Mouse (Mus musculus) heart, embryonic 16.5 days (tissue): Measurements from ENCODE around the gene Asl. TPM values are rescaled to one million over a fixed set of nuclear protein-coding genes. Genes with fewer than 3 reads are reported as not detected.

ENCODE experiments used
- ATAC-seq: fragments of 200-750 bp; cut with Nextera tagmentation; replicated peaks from 2 replicates; pipeline ENCODE4 v1.8.0; 2017; ENCODE audit warnings: moderate number of reproducible peaks; ENCODE audit not compliant: insufficient read depth, low FRiP score; ENCODE audit errors: extremely low read depth
- H3K27ac ChIP-seq: fragments of 300-500 bp; sonication (generic); 2 replicates; pipeline ENCODE4 v1.5.1; 2014; ENCODE audit warnings: mild to moderate bottlenecking, low read length, control low read depth, moderate library complexity
- H3K27me3 ChIP-seq: fragments of 300-500 bp; sonication (generic); 2 replicates; pipeline ENCODE4 v1.6.1; 2014; ENCODE audit warnings: low read length, mixed read lengths; ENCODE audit not compliant: control insufficient read depth, insufficient read depth
- H3K36me3 ChIP-seq: fragments of 300-500 bp; sonication (generic); 2 replicates; pipeline ENCODE4 v1.6.1; 2014; ENCODE audit not compliant: control insufficient read depth, insufficient read depth
- H3K4me1 ChIP-seq: fragments of 300-500 bp; sonication (generic); 2 replicates; pipeline ENCODE4 v1.6.1; 2014; ENCODE audit warnings: low read length, mixed read lengths; ENCODE audit not compliant: control insufficient read depth, insufficient read depth
- H3K4me2 ChIP-seq: fragments of 300-500 bp; sonication (generic); 2 replicates; pipeline ENCODE4 v1.6.1; 2014; ENCODE audit warnings: low read depth, mild to moderate bottlenecking, control low read depth, low read length
- H3K4me3 ChIP-seq: fragments of 300-500 bp; sonication (generic); 2 replicates; pipeline ENCODE4 v1.5.1; 2014; ENCODE audit warnings: mild to moderate bottlenecking, control low read depth, low read length
- H3K9ac ChIP-seq: fragments of 300-500 bp; sonication (generic); 2 replicates; pipeline ENCODE4 v1.6.1; 2014; ENCODE audit warnings: low read length, control low read depth
- H3K9me3 ChIP-seq: fragments of 300-500 bp; sonication (generic); replicated peaks from 2 replicates; pipeline ENCODE4 v1.6.1; 2016; ENCODE audit warnings: low read length; ENCODE audit not compliant: control insufficient read depth
- WGBS: fragments of 180-500 bp; shearing (Covaris S2); extraction: QIAGEN DNeasy Blood & Tissue Kit; methylation state at CpG from one replicate; pipeline ENCODE4 v1.1.7; 2014; 5-methylcytosine and 5-hydroxymethylcytosine counted together
- polyA plus RNA-seq: library from polyadenylated mRNA; unstranded; fragments of >200 nt; fragmentation: Nextera tagmentation; extraction: Ambion mirVana; gene quantifications from 2 replicates; pipeline ENCODE4 v1.2.1, GENCODE M21; 2015

Asl gene
- polyA plus RNA-seq: 20.8 and 23.0 TPM in 2 replicates

DNA sequence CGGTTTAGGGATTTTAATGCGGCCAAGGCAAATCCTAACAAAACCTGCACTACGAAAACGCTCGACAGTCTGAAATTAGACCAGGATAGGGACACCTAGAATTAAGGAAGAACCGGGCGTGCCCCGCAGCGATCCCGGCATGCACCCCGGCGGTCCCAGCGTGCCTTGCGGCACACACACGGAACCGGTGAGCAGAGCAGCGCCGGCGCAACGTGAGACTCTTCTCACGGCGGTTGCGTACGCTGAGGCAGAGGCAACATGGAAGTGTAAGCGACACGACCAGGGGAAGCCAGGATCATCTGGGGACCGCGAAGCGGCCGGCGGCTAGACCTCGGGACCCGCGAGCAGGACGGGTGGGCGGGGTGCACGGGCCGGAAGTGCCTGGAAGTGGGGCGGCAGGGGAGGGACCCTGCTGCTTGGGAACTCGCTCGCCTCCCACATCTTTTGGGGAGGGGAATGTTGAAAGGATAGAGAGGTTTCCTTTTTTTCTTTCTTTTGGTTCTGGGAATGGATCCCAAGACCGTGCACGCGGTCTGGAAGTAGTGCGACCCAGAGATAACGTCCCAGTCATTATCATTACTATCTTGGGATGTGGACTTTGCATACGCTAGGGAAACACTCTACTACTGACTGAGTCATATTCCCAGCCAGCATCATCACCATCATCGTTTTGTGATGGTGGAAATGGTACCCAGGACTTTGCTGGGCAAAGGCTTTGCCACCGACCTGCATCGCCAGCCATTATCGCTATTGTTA, at the start of gene Asl, which contains the start of gene Crcp:
Gene Asl, minus strand, starts transcription at position 106 of the 756 bp plus-strand sequence.
Gene Crcp, plus strand, starts transcription at position 149 of the 756 bp plus-strand sequence.
- ATAC-seq: peak; percentile 84
- 1% methylated on average over 51 of the region's 51 CpGs for WGBS
- H3K4me3 ChIP-seq: peak within 1 kb of the TSS; percentile 89
- no peaks in the 10 kb centered on the region for H3K9me3 ChIP-seq
- H3K4me2 ChIP-seq: peak within 1 kb of the TSS; percentile 76
- H3K36me3 ChIP-seq: no peaks in the 10 kb centered on the region
- peak within 1 kb of the TSS; percentile 94 for H3K27ac ChIP-seq
- H3K4me1 ChIP-seq: peaks cover 3% of the 10 kb centered on the region
- peak within 1 kb of the TSS; percentile 90 for H3K9ac ChIP-seq
- H3K27me3 ChIP-seq: 0 out of 2 replicates have a peak, but pooled peaks cover 3% of the 10 kb centered on the region

DNA sequence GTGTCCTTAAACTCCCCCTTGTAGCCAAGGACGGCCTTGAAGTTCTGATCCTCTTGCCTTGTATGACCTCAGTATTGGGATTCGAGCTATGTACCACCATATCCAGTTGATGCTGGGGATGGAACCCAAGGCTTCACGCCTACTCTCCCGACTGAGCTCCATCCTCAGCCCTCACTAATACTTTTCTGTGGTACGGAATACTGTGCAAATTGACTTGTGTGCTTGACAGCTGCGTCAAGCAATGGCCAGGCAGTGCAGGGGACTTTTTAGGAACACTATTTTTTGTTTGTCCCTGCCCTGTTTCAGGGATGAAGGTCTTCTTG, 49.7 kb upstream of the Asl start:
- Histone ChIP-seq H3K27me3 (peaks cover 6% of the 10 kb centered on the region), H3K9ac (peak overlapping the region; percentile 84), H3K4me1 (peaks cover 11% of the 10 kb centered on the region), H3K27ac (peak overlapping the region; percentile 26; the same call in 1 of the 2 replicates), H3K9me3 (peaks cover 7% of the 10 kb centered on the region), H3K4me2 (peak overlapping the region; percentile 96), H3K36me3 (peaks cover 6% of the 10 kb centered on the region), H3K4me3 (peak overlapping the region; percentile 80)
- WGBS: 42% methylated on average over 6 of the region's 6 CpGs
- peak; percentile 1; the same call in 1 of the 2 replicates for ATAC-seq

DNA sequence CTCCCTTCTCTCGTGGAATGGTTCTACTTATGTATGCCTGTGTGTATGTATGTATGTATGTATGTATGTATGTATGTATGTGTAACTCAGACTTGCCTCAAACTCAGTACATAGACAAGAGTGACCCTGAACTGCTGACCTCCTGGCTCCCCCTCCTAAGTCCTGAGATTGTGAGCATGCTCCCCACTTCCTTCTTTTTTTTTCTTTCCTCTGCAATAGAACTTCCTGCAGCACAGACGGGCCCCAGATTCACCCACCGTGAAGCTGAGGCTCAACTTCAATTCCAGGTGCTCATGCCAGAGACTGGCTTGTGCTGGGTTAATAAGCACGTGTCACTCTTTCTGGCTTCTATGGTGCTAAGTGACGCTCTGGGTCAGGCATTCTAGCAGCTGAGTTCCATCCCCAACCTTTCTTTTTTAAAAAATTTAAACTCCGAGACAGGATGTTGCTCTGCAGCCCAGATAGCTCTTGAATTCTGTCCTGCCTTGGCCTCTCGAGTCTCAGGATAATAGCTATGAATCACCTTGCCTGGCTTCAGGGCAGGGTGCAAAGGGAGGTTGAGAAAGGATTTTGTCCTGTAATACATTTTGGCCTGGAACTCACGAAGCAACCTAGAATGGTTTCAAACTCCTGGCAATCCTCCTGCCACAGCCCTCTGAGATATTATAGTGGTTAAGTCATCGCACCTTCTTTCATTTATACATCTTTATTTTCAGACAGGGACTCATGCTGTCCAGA, 49.2 kb upstream of the Asl start:
- H3K27me3 ChIP-seq: peaks cover 6% of the 10 kb centered on the region
- no peak overlapping the region for H3K4me2 ChIP-seq
- peaks cover 11% of the 10 kb centered on the region for H3K4me1 ChIP-seq
- 63% methylated on average over 9 of the region's 9 CpGs for WGBS
- no peak for ATAC-seq
- H3K27ac ChIP-seq: no peak overlapping the region; the same call in 1 of the 2 replicates
- H3K4me3 ChIP-seq: no peak overlapping the region
- H3K9ac ChIP-seq: no peak overlapping the region
- peaks cover 7% of the 10 kb centered on the region for H3K9me3 ChIP-seq
- H3K36me3 ChIP-seq: peaks cover 6% of the 10 kb centered on the region

DNA sequence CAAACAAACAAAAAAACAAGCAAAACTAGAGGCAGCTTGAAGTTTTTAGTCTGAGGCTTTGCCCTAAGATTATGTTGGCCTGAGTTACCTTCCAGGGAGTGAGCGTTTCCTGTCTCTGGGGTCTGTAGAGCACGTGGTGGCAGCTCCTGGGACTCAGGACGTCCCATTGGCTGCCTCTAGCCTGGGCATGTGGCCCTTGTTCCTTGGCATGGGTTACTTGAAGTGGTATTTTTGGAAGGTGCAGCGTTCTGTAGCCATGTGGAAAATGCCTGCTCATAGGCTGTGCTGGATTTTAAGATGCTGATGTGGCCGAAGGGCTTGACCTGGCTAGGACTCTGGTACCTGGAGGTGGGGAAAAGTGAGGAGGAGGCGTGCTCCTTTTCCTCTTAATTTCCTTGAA, 47.3 kb upstream of the Asl start:
- H3K36me3 ChIP-seq: peaks cover 2% of the 10 kb centered on the region
- no peak overlapping the region for H3K4me2 ChIP-seq
- H3K27ac ChIP-seq: no peak overlapping the region
- H3K9me3 ChIP-seq: peaks cover 3% of the 10 kb centered on the region
- ATAC-seq: no peak
- peaks cover 6% of the 10 kb centered on the region for H3K27me3 ChIP-seq
- no peak overlapping the region for H3K9ac ChIP-seq
- H3K4me3 ChIP-seq: no peak overlapping the region
- H3K4me1 ChIP-seq: peaks cover 11% of the 10 kb centered on the region
- WGBS: 49% methylated on average over 6 of the region's 6 CpGs

DNA sequence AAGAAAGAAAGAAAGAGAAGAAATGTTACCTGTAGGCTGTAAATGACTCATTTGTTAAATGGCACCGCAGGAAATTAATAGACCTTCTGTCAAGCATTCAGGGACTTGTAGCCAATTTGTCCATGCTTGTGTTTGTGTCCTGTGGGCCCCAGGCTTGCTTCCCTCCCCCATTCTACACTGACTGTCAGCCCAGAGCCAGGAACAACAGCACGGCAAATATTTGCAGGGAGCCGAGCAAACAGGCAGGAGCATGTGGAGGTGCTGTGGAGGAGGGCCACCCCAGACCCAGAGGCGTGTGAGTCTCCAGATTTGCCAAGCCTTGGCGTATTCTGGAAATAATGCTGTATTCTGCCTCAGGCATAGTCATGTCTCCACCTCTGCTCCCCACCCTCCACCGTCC, 45.4 kb upstream of the Asl start:
- no peak overlapping the region for H3K4me2 ChIP-seq
- no peak for ATAC-seq
- no peaks in the 10 kb centered on the region for H3K36me3 ChIP-seq
- H3K4me1 ChIP-seq: peaks cover 5% of the 10 kb centered on the region; the same call in 1 of the 2 replicates
- no peaks in the 10 kb centered on the region for H3K9me3 ChIP-seq
- 72% methylated on average over 6 of the region's 6 CpGs for WGBS
- no peak overlapping the region for H3K9ac ChIP-seq
- no peak overlapping the region for H3K27ac ChIP-seq
- H3K4me3 ChIP-seq: no peak overlapping the region
- H3K27me3 ChIP-seq: peaks cover 11% of the 10 kb centered on the region

DNA sequence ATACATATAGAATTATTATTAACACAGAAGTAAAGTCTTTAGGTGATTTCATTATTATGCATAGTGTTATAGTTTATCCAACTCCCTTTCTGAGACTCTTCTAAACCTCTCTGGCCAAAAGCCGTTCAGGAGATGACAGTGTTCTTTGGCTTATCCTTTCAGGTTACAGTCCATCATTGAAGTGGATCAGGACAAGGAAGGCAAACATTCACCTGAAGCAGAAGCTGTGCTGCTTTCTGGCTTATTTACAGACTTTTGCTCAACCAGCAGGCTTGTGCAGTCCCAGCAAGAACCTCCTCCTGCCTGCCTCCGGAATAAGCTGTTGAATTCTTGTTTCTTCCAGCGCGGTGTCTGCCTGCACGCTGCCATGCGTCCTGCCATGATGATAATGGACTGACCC, 44.0 kb upstream of the Asl start, which contains the start of gene Tpst1:
Gene Tpst1, plus strand, starts transcription at position 301 of the 400 bp plus-strand sequence.
- H3K4me2 ChIP-seq: no peak within 1 kb of the TSS
- no peaks in the 10 kb centered on the region for H3K36me3 ChIP-seq
- peaks cover 11% of the 10 kb centered on the region for H3K27me3 ChIP-seq
- H3K27ac ChIP-seq: no peak within 1 kb of the TSS
- H3K4me1 ChIP-seq: no peaks in the 10 kb centered on the region
- 89% methylated on average over 6 of the region's 6 CpGs for WGBS
- peaks cover 3% of the 10 kb centered on the region; the same call in 1 of the 2 replicates for H3K9me3 ChIP-seq
- no peak for ATAC-seq
- no peak within 1 kb of the TSS for H3K9ac ChIP-seq
- no peak within 1 kb of the TSS for H3K4me3 ChIP-seq

DNA sequence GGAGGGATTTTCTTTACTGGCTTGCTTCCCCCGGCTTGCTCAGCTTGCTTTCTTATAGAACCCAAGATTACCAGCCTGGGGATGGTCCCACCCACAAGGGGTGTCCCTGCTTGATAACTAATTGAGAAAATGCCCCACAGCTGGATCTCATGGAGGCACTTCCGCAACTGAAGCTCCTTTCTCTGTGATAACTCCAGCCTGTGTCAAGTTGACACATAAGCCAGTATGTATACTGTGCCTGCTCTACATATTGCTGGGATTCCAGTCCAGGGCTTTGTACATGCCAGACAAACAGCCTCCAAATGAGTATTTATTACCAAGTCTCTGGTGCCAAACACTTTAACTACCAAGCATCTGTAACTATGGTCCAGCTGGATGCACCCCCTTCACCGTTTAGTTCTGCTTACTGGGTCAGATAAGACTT, 38.8 kb upstream of the Asl start:
- Histone ChIP-seq H3K36me3 (no peaks in the 10 kb centered on the region), H3K9me3 (peaks cover 7% of the 10 kb centered on the region), H3K27me3 (peaks cover 8% of the 10 kb centered on the region; the same call in 1 of the 2 replicates), H3K9ac (no peak overlapping the region), H3K4me2 (no peak overlapping the region), H3K4me1 (no peaks in the 10 kb centered on the region), H3K4me3 (no peak overlapping the region), H3K27ac (no peak overlapping the region)
- 53% methylated on average over 3 of the region's 3 CpGs for WGBS
- ATAC-seq: no peak

DNA sequence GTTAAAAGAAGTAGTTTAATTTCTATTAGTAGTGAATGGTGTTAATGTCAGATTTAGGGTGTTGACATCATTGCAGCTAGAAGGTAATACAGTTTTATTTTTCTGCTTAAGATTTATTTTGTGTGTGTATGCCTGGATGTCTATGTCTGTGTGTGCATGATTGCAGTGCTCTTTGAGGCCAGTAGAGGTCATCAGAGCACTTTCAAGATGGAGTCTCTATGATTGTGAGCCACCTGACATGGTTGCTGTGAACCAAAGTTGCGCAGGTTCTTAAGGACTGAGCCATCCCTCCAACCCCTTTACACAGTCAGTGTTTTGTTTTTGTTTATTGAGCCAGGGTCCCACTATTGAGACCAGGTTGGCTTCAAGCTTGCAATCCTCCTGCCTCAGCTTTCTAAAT, 36.5 kb upstream of the Asl start:
- Histone ChIP-seq H3K4me2 (no peak overlapping the region), H3K9ac (no peak overlapping the region), H3K36me3 (peaks cover 4% of the 10 kb centered on the region), H3K27ac (no peak overlapping the region), H3K9me3 (peaks cover 7% of the 10 kb centered on the region), H3K27me3 (peaks cover 4% of the 10 kb centered on the region; the same call in 1 of the 2 replicates), H3K4me3 (no peak overlapping the region), H3K4me1 (no peaks in the 10 kb centered on the region; the same call in 1 of the 2 replicates)
- 96% methylated on average over 1 of the region's 1 CpGs for WGBS
- ATAC-seq: no peak

DNA sequence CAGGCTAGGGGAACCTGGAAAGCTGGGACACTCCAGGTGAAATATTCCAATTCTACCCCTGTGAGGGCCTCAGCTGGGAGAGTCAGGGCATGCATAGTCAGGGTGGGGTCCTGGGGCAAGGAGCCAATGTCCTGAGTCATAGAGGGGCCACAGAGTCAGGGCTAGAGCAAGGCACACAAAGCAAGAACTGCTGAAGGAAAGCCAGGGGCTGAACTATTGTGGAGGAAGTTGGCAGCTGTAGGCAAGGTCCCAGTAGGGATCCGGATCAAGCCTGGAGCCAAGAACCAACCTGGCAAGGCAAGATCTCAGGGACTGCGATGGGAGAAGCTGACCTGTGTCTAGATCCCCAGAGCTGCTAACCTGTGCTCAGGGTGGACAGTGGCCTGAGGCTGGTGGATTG, 34.7 kb upstream of the Asl start:
- 61% methylated on average over 2 of the region's 2 CpGs for WGBS
- Histone ChIP-seq H3K4me3 (no peak overlapping the region), H3K27me3 (0 out of 2 replicates have a peak, but pooled peaks cover 2% of the 10 kb centered on the region), H3K4me1 (peaks cover 11% of the 10 kb centered on the region), H3K36me3 (peaks cover 5% of the 10 kb centered on the region), H3K4me2 (no peak overlapping the region), H3K27ac (no peak overlapping the region), H3K9me3 (peaks cover 3% of the 10 kb centered on the region), H3K9ac (no peak overlapping the region)
- ATAC-seq: no peak
